Mouse (Mus musculus) ES-CJ7 (cell line): ENCODE results near the gene Cdh23.

Source experiments
- DNase-seq: peaks from one replicate; pipeline ENCODE4 v3.0.0; 2011; ENCODE audit warnings: low read depth, low spot score

Gene Cdh23

DNA sequence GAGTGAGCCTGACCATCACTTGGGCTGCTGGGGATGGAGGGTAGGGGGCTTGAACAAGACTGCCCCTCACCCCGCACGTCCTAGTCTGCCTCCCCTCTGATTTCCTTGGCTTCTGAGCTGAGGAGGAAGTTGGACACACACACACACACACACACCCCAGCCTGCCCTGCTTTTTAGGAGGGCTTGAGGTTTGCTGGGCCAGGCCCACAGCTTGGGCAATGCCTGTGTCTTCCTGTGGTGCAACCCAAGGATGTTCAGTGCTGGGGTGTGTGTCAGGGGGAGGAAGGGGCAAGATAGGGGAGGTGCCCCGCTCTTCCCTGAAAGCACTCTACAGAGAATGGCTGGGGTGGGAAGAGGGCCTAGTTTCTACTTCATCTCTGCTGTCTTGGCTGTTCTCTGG, 352.2 kb downstream of the Cdh23 start:
- no peak for DNase-seq

DNA sequence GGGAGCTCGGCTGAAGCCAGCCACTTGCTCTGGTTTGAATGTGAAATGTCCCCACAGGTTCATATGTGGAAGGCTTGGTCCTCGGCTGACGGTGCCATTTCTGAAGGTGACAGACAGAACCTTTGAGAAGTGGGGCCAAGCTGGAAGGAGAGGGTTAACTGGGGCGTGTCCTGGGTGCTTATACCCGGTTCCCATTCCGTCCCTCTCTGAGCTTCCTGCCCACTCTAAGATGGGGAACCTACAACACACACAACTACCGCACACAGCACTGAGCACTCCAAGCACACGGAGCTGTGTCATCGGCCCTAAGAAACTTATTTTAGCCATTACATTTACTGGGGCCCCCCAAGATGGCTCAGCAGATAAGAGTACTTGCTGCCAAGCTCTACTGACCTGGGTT, 354.8 kb downstream of the Cdh23 start:
- no peak for DNase-seq

DNA sequence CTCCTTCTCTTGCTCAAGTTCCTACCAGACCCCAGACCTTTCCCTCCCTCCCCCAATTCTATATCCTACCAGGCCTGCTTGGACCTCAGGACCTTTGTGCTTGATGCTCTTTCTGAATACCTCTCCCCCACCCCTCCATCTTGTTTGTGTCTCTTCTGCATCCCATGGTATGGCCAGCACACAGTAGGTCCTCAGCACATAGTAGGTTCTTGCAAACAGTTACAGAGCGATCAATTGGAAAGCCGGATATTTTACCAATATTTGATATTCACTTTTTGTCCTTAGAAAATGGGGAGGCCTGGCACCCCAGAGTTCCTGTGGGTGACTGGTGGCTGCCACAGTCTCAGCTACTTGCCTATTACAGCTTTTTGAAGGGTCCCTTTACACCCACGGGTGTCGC, 361.3 kb downstream of the Cdh23 start:
- DNase-seq: no peak

DNA sequence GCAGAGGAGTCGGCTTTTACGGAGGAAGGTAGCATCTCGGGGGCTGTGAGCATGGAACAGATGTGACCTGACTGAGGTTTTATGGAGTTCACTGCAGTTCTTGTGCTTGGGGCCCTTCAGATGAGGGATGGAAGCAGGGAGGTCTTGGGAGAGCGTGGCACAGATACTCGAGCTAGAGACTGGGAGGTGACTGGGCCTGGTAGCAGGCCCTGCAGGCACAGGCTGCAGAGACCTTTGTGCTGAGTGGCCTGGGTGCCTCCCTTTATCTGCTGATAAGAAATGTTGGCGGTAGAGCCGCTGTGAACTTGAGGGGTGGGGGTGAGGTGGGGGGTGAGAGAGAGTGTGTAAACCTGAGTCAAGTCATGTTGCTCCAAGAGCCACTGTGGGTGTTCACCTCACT, 361.7 kb downstream of the Cdh23 start:
- no peak for DNase-seq

DNA sequence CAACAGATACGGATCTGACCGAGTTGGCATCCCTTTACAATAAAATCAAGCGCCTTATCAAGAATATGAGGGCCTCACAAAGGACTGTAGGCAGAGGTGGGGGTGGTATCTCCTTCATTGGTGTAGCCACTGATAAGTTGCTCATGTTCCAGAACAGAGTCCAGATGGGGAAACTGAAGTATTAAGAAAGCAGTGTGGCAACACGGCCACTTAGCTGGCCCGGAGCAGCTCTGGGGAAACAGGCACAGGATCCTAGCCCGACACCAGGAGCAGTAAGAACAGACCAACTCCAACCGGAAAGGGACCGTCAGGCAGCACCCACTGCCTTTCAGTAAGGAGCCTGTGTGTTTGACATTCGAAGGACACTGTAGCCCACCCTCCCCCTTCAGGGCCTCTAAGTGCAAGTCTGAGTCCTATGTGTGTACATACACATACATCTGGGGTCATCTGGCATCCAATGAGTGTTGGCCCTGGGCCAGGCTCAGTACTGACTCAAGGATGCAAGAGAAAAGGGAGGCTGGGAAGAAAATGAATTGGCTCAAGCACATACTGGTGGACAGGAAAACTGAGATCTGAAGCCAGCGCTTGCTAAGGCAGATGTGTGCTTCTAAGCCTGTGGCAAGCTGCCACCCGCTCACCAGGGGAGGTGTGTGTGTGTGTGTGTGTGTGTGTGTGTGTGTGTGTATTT, 367.2 kb downstream of the Cdh23 start:
- no peak for DNase-seq

DNA sequence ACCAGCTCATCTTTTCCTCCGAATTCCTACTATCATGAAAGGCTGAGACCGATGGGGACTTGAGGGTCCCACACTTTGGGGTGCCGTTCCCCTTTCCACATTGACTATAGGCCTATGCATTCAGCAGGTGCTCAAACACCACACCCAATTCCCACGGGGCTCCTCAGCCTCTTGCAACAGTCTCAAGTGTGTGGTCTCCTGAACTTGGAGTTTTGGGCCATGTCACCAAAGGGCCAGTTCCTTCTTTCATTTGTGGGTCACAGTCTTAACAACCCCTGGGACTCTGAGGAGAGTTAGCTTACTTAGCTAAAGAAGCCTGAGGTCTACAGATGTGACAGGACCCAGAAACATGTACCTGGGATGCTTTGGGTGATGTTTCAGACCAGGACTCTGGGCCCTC, 380.1 kb downstream of the Cdh23 start:
- no peak for DNase-seq

DNA sequence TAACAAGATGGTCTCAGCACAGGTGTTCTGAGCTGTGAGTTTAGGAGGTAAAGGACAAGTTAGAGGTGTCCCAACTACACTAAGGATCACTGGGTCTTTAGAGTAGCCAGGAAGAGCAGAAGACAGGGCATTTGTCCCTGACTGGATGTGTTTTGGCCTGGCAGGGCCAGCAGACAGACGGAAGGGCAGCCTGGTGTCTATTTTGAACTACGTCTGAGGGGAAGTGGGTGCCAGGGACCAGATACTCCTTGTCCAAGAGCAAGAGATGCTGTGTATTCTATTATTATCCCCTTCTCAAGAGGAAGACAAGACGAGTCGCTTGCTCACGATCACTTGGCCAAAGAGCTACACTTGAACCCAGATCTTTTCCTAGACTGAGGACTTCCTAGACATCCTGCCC, 382.7 kb downstream of the Cdh23 start:
- no peak for DNase-seq

DNA sequence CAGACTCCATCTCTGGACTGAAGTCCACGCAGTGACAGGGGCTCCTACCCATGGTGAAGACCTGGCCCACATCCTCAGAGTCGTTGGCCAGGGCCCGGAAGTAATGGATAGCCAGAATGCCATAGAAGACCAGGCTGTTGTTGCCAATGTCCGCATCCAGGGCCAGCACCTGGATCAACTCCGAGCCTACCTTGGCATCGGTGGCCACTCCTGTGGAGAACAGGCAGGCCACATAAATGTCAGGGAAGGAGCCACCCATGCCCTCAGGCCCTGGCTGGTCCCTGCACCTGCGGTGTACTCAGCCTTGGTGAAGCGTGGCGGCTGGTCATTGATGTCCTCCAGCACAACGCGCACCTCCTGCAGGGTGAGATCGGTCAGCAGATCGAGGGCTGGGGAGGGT, 385.7 kb downstream of the Cdh23 start:
- DNase-seq: no peak

DNA sequence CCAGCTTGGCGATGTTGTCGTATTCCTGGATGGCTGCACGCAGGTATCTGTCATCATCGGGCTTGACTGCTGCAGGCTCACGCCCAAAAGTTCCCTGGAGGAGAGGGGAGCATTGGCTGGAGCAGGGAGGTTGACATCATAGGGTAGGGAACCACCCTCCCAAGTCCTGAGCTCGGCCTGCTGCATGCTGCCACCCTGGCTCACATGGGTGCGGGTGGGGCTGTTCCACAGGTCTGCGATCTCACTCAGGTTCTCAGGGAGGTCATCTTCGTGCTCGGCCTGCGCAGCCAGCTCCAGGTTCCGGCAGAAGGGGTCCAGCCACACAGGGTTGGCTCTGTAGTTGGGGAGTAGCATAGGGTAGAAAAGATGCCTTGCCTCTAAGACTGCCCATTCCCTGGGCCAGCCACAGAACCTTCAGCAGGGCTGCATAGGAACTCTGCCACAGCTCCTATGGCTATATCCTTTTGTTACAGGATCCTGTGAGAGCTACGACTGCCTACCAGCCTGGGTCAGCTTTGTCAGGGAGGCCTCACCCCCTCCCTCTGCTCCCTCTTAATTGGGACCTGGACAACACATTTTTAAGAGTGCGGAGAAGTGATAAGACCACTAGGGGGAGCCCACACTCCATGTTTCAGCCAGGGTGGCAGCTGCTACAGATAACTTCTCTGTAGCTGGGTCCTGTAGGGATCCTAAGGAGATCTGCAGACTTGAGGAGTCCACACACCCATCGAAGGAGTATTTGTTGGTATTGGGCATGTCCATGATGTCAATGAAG, 391.2 kb downstream of the Cdh23 start:
- DNase-seq: peak; percentile 82

DNA sequence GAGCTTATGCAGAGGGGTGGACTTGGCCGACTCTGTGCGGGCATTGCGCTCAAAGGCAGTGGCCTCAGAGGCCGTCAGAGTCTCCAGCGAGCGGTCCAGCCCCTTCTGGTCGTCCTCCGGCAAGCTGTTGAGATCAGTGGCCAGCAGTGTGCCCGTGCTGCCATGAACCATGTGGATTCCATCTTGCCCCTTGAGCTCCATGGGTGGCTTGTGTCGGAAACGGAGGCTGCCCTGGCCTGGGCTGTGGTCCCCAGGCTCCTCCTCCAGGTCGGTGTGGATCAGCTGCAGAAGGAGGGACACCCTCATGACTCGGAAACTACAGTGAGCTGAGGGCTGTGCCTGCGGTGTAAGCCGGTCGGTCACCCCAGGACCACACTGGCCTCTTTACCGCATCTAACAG, 392.9 kb downstream of the Cdh23 start:
- no peak for DNase-seq

DNA sequence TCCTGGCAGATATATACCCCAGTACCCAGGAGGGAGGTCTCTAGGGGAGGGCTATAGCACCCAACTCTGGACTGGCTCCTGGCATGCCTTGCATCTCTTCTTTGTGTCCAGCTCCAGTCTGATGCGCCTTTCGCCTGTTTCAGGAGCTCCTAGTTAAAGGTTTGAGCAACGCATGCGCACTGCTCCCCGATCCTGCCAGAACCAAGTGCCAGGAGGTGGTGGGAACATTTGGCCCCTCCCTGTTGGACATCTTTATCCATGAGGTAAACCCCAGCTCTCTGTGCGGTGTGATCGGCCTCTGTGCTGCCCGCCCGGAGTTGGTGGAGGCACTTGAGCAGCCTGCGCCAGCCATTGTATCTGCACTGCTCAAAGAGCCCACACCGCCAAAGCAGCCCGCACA, 396.7 kb downstream of the Cdh23 start:
- DNase-seq: peak; percentile 23

DNA sequence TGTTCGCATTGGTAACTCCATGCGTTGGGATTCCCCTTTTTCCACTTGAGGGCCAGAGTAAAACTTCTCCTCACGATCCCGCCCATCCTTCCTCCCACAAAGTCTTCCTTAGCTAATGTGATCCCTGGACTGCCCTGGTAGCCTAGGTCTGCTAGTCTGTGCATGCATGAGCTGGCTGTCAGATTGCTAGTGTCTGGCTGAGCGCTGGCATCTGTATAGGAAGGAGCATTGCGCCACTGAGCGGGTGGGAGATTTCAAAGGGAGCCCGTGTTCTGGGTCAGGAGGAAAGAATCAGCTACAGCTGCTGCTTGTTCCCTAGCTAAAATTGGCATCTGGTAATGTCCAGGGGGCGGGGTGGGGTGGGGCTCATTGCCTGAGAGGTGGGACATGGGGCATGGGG, 400.3 kb downstream of the Cdh23 start:
- DNase-seq: no peak

DNA sequence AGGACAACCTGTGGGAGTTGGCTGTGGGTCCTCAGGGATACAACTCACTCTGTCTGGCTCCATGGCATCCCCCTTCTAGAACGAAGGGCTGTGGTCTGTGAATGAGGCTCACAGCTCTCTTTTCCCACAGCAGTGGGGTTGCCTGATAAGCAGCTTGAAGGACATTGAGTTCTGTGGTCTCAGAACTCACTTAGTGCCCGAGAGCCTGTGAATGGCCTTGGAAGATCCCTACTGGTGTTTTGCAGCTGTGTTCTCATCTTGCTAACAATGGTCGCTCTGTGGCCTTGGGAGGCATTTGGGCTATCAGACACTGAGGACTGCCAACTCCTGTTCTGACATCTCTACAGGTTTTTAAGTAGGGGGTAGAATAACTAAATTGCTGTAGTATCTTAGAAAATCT, 400.9 kb downstream of the Cdh23 start:
- no peak for DNase-seq

DNA sequence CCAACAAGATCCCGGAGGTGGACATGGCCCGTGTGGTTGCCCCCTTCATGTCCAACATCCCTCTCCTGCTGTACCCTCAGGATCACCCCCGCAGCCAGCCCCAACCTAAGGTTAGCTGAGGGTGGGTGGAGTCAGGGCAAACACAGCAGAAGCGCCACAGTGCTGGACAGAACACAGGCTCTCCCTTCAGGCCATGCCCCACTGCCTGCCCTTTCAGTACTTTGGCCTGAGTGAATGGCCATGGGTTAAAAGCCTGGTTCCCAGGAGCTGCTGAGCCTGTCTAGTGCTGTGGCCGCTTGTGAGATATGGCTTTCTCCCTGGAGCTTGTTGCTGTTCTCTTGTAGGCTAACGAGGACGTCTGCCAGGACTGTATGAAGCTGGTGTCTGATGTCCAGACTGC, 401.7 kb downstream of the Cdh23 start:
- no peak for DNase-seq

DNA sequence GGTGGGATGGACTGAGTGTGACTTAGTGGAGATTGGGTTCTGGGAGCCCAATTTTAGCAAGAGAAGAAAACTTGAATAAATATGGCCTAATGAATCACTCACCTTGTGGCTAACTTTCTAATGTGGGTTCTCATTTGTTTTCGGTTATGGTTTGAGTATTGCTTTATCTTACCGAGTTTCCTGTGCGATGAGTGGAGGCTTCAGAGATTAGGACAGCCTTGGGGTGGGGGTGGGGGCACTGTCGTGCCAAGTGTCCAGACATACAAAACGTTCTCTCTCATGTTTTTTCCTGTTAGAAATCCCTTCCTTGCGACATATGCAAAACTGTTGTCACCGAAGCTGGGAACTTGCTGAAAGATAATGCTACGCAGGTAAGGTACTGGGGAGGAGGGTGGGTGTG, 404.1 kb downstream of the Cdh23 start:
- no peak for DNase-seq

DNA sequence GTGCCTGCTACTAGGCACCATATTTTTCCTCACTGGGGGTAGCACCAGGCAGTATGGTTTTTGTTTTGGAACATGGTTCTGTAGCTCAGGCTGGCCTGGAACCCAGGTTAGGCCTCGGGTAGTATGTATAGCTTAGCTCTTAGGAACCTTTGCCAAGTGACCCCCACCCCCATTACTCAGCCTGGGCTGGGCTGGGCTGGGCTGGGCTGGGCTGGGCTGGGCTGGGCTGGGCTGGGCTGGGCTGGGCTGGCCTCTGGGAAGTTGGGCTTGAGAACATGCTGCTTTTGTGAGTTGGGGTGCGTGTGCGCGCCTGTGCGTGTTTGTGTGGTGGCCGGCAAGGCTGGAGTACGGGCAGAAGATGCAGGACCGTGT, 405.6 kb downstream of the Cdh23 start:
- DNase-seq: no peak

DNA sequence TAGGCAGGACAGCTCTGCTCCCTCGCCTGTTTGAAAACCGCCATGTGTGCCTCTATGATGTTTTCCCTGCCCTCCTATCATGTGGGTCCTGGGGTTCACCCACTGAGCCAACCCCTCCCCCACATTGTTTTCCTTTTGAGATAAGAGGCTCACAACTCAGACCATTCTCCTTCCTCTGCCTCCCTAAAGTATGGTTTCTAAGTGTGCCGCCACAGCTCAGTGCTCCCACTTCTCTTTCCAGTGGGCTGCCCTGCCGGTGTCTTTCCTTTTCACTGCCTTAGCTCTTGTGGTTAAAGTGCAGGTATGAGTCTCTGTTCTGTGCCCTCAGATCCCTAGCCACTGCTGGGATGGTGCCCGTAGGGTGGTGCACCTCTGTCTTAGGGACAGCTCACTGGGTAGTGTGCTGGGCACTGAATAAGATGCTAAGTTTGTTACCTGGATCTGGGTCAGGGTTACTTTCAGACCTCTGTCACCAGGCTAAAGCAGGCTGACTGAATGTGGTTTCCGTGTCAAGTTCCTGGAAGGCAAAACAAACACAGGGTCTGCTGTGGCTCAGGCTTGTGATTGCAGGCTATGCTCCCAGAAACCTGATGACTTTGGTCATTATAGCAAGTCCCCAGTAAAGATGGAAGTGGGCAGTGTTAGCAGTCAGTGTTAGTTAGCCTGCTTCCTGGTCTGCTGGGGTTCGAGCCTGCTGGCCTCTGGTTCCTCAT, 406.1 kb downstream of the Cdh23 start:
- DNase-seq: no peak

DNA sequence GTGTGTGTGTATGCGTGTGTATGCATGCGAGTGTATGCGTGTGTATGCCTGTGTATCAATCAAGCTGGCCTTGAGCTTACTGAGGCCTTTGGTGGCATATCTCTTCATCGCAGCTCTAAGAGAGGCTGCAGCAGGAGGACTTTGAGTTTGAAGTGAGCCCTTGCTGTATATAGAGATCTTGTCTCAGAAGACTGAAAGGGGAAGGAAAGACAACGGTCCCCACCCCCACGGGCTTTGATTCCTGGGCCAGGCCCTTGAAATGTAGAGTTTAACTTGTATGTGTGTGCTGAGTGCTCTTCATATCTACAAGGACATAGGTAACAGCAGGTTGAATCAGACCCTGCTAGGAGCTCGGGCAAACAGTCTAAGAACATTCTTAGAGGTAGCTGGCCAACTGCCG, 407.1 kb downstream of the Cdh23 start:
- no peak for DNase-seq

DNA sequence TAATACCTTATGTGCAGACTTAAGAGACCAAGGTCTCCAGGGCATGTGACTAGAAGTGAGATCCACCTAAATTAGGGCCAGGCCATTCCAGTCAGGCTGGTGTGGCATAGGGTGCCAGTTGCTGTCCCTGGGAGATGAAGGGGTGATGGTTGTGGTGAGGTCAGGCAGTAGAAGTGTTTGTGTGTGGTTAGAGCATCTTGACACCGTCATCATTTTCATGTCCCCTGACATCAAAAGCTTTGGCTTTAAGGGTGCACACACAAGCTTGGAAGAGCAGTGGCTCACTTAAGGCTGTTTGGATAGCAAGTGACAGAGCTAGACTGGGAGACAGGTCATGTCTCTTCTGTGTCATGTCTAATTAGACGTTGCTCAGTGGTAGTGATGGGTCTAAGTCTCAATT, 408.6 kb downstream of the Cdh23 start:
- no peak for DNase-seq

DNA sequence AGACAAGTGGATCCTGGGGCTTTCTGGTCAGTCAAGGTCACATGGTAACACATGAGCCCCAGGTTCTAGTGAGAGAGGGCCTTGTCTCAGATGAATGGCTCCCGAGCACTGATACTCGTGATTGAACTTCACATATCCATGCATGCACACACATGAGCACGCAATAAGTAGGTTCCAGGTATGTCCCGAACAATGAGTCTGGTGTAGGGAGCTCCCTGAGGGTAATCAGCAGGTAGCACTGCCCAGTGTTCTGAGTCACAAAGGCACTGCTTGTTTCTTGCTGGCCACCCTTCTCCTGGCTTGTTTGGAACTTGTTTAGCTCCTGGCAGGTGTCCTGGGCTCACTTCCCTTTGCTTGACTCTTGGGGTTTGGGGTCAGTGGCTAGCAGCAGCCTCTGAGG, 409.1 kb downstream of the Cdh23 start:
- DNase-seq: no peak

DNA sequence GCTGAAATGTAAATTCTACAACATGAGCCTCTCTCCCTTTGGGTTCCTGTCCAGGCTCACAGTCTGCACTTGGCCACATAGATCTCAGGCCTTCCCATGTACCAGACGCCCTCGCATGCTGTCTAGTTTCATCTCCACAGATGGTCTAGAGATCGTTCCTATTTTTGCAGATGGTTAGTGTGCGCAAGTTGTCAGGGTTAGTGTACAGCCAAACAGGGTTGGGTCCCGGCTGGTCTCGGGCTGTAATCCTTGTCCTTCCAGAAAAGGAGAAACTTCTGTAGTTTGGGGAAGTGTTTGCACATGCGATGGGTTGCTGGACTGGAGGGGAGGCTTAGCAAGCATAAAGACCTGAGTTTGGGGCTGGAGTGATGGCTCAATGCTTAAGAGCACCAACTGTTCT, 409.7 kb downstream of the Cdh23 start:
- DNase-seq: no peak

DNA sequence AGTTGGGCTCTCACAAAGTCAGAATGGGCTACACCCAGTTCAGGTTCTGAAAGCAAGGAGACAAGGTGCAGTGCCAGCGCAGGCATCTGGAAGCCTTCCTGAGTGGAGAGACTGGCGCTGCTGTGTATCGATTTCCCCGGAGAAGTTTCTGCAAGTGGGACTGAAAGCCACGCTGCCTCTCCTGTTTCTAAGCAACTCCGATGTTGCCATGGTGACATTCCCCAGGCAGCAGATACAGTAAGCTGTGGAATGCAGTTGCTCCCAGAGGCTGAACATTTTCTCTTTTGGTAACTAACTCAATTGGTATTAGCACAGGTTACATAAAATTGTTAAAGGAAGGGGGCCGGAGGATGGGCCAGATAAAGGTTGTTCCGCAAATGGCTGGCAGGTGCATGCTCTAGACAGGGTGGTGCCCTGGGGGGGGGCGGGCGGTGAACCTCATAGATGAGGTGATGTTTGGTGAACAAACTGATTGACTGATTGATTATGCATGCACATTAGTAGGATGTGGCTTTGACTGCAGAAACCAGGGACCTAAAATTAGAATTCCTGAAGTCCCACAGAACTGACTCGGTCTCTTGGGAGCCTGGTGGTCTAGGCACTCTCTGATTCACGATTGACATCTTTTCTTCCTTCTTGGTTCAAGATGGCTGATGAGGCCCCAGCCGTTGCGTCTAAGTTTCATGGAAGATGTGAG, 410.5 kb downstream of the Cdh23 start:
- peak; percentile 64 for DNase-seq
